Mouse (Mus musculus) embryonic facial prominence, embryonic 15.5 days (tissue): ENCODE results near the gene Zfp36l2. TPM values are rescaled to one million over a fixed set of nuclear protein-coding genes. Genes with fewer than 3 reads are reported as not detected.
"Not testable (repeated sequence)": the region's sequence is repeated elsewhere in the genome, so short reads cannot be mapped to it uniquely, and the experiment has no call there.

Experiments
- ATAC-seq: fragments of 200-750 bp; cut with Nextera tagmentation; 2 replicates; pipeline ENCODE4 v1.8.0; 2017; ENCODE audit warnings: low read depth, moderate TSS enrichment; ENCODE audit not compliant: insufficient number of reproducible peaks, low FRiP score, low TSS enrichment
- H3K27ac ChIP-seq: fragments of 300-500 bp; sonication (generic); replicated peaks from 2 replicates; pipeline ENCODE4 v1.5.1; 2015; ENCODE audit warnings: mild to moderate bottlenecking, inconsistent platforms
- H3K27me3 ChIP-seq: fragments of 300-500 bp; sonication (generic); 2 replicates; pipeline ENCODE4 v1.6.1; 2015; ENCODE audit warnings: inconsistent platforms
- H3K36me3 ChIP-seq: fragments of 300-500 bp; sonication (generic); 2 replicates; pipeline ENCODE4 v1.6.1; 2015; ENCODE audit warnings: mild to moderate bottlenecking, inconsistent platforms
- H3K4me1 ChIP-seq: fragments of 300-500 bp; sonication (generic); 2 replicates; pipeline ENCODE4 v1.6.1; 2015; ENCODE audit warnings: inconsistent platforms
- H3K4me2 ChIP-seq: fragments of 300-500 bp; sonication (generic); replicated peaks from 2 replicates; pipeline ENCODE4 v1.6.1; 2015; ENCODE audit warnings: mild to moderate bottlenecking, inconsistent platforms
- H3K4me3 ChIP-seq: fragments of 300-500 bp; sonication (generic); replicated peaks from 2 replicates; pipeline ENCODE4 v1.5.1; 2015; ENCODE audit warnings: mild to moderate bottlenecking, inconsistent platforms
- H3K9ac ChIP-seq: fragments of 300-500 bp; sonication (generic); 2 replicates; pipeline ENCODE4 v1.6.1; 2015; ENCODE audit warnings: inconsistent platforms
- H3K9me3 ChIP-seq: fragments of 300-500 bp; sonication (generic); replicated peaks from 2 replicates; pipeline ENCODE4 v1.6.1; 2016; ENCODE audit warnings: inconsistent platforms
- WGBS: fragments of 180-500 bp; shearing (Covaris S2); methylation state at CpG from one replicate; pipeline ENCODE4 v1.1.7; 2015; 5-methylcytosine and 5-hydroxymethylcytosine counted together
- polyA plus RNA-seq: library from polyadenylated mRNA; unstranded; fragments of >200 nt; fragmentation: Nextera tagmentation; extraction: Ambion mirVana; gene quantifications from 2 replicates; pipeline ENCODE4 v1.2.1, GENCODE M21; 2015

The Zfp36l2 gene
- polyA plus RNA-seq, result 22.8 and 23.1 TPM in 2 replicates

- Histone ChIP-seq H3K4me3 (peak within 1 kb of the TSS; percentile 78), H3K4me2 (peak within 1 kb of the TSS; percentile 89), H3K9ac (peak within 1 kb of the TSS; percentile 90), H3K36me3 (peaks cover 15% of the 10 kb centered on the region), H3K4me1 (peaks cover 38% of the 10 kb centered on the region), H3K27ac (peak within 1 kb of the TSS; percentile 98), H3K27me3 (no peaks in the 10 kb centered on the region), H3K9me3 (no peaks in the 10 kb centered on the region)
- peak; percentile 92 for ATAC-seq
- under 1% methylated on average over 68 of the region's 76 CpGs for WGBS
Observed at GRCm38 (mm10) chr17:84187727-84188373, at the start of gene Zfp36l2. Gene Zfp36l2 (minus strand): TSS chr17:84187947.

GRCm38 (mm10) chr17:84236781-84237557 lies 49.2 kb upstream of the Zfp36l2 start:
- Histone ChIP-seq H3K27me3 (no peaks in the 10 kb centered on the region), H3K9me3 (no peaks in the 10 kb centered on the region), H3K4me1 (no peaks in the 10 kb centered on the region), H3K36me3 (no peaks in the 10 kb centered on the region), H3K4me2 (no peak overlapping the region), H3K27ac (no peak overlapping the region), H3K4me3 (no peak overlapping the region), H3K9ac (no peak overlapping the region)
- 83% methylated on average over 7 of the region's 7 CpGs for WGBS
- ATAC-seq, result no peak

- no peaks in the 10 kb centered on the region for H3K4me1 ChIP-seq
- H3K27ac ChIP-seq, result no peak overlapping the region
- no peak for ATAC-seq
- no peaks in the 10 kb centered on the region for H3K9me3 ChIP-seq
- no peaks in the 10 kb centered on the region for H3K27me3 ChIP-seq
- H3K4me2 ChIP-seq, result no peak overlapping the region
- H3K36me3 ChIP-seq, result no peaks in the 10 kb centered on the region
- H3K9ac ChIP-seq, result no peak overlapping the region
- H3K4me3 ChIP-seq, result no peak overlapping the region
- WGBS, result 77% methylated on average over 4 of the region's 4 CpGs
Observed at GRCm38 (mm10) chr17:84235399-84235928, 47.7 kb upstream of the Zfp36l2 start.

GRCm38 (mm10) chr17:84234785-84235184 lies 47.0 kb upstream of the Zfp36l2 start:
- H3K4me2 ChIP-seq, H3K27ac ChIP-seq, H3K36me3 ChIP-seq, H3K9ac ChIP-seq, H3K9me3 ChIP-seq, H3K27me3 ChIP-seq, H3K4me3 ChIP-seq, H3K4me1 ChIP-seq, ATAC-seq: not testable (repeated sequence)
- WGBS, result no CpG with 5 or more reads among the region's 4 CpGs

- Histone ChIP-seq H3K27me3 (no peaks in the 10 kb centered on the region), H3K27ac (no peak overlapping the region), H3K9me3 (no peaks in the 10 kb centered on the region), H3K9ac (no peak overlapping the region), H3K4me3 (no peak overlapping the region), H3K36me3 (peaks cover 13% of the 10 kb centered on the region; the same call in 1 of the 2 replicates), H3K4me1 (no peaks in the 10 kb centered on the region), H3K4me2 (no peak overlapping the region)
- WGBS, result 93% methylated on average over 2 of the region's 2 CpGs
- ATAC-seq, result no peak
Observed at GRCm38 (mm10) chr17:84233758-84234157, 46.0 kb upstream of the Zfp36l2 start.

GRCm38 (mm10) chr17:84231361-84231760 lies 43.6 kb upstream of the Zfp36l2 start:
- no peak overlapping the region for H3K9ac ChIP-seq
- no peak overlapping the region for H3K4me2 ChIP-seq
- H3K27me3 ChIP-seq, result no peaks in the 10 kb centered on the region
- 83% methylated on average over 2 of the region's 2 CpGs for WGBS
- ATAC-seq, result no peak
- peaks cover 28% of the 10 kb centered on the region; the same call in 1 of the 2 replicates for H3K36me3 ChIP-seq
- no peaks in the 10 kb centered on the region for H3K9me3 ChIP-seq
- peaks cover 2% of the 10 kb centered on the region; the same call in 1 of the 2 replicates for H3K4me1 ChIP-seq
- no peak overlapping the region for H3K4me3 ChIP-seq
- no peak overlapping the region for H3K27ac ChIP-seq

GRCm38 (mm10) chr17:84228223-84228622 lies 40.5 kb upstream of the Zfp36l2 start:
- no peak for ATAC-seq
- Histone ChIP-seq H3K4me3 (no peak overlapping the region), H3K9ac (no peak overlapping the region), H3K27ac (no peak overlapping the region), H3K36me3 (peaks cover 52% of the 10 kb centered on the region), H3K27me3 (no peaks in the 10 kb centered on the region), H3K9me3 (no peaks in the 10 kb centered on the region), H3K4me1 (peaks cover 3% of the 10 kb centered on the region; the same call in 1 of the 2 replicates), H3K4me2 (no peak overlapping the region)
- 79% methylated on average over 2 of the region's 2 CpGs for WGBS

GRCm38 (mm10) chr17:84226681-84227080 lies 38.9 kb upstream of the Zfp36l2 start:
- Histone ChIP-seq H3K27me3 (no peaks in the 10 kb centered on the region), H3K4me1 (peaks cover 3% of the 10 kb centered on the region; the same call in 1 of the 2 replicates), H3K9me3 (no peaks in the 10 kb centered on the region), H3K4me2 (no peak overlapping the region), H3K9ac (no peak overlapping the region), H3K27ac (no peak overlapping the region), H3K4me3 (no peak overlapping the region), H3K36me3 (peaks cover 56% of the 10 kb centered on the region)
- 71% methylated on average over 6 of the region's 6 CpGs for WGBS
- ATAC-seq, result no peak

- ATAC-seq, result no peak
- no peak overlapping the region for H3K4me3 ChIP-seq
- H3K9ac ChIP-seq, result no peak overlapping the region
- no peak overlapping the region for H3K4me2 ChIP-seq
- no peaks in the 10 kb centered on the region for H3K27me3 ChIP-seq
- no peaks in the 10 kb centered on the region for H3K9me3 ChIP-seq
- 69% methylated on average over 5 of the region's 5 CpGs for WGBS
- peaks cover 61% of the 10 kb centered on the region for H3K36me3 ChIP-seq
- H3K27ac ChIP-seq, result no peak overlapping the region
- H3K4me1 ChIP-seq, result peaks cover 3% of the 10 kb centered on the region; the same call in 1 of the 2 replicates
Observed at GRCm38 (mm10) chr17:84226231-84226630, 38.5 kb upstream of the Zfp36l2 start.

- WGBS, result 77% methylated on average over 15 of the region's 15 CpGs
- no peak overlapping the region for H3K4me3 ChIP-seq
- no peak overlapping the region for H3K4me2 ChIP-seq
- no peak overlapping the region for H3K9ac ChIP-seq
- H3K27ac ChIP-seq, result no peak overlapping the region
- no peak for ATAC-seq
- no peaks in the 10 kb centered on the region for H3K9me3 ChIP-seq
- H3K27me3 ChIP-seq, result no peaks in the 10 kb centered on the region
- H3K4me1 ChIP-seq, result peaks cover 3% of the 10 kb centered on the region; the same call in 1 of the 2 replicates
- H3K36me3 ChIP-seq, result peaks cover 65% of the 10 kb centered on the region
Observed at GRCm38 (mm10) chr17:84224217-84224887, 36.6 kb upstream of the Zfp36l2 start.

- not testable (repeated sequence) for H3K27me3 ChIP-seq, H3K9me3 ChIP-seq, H3K4me1 ChIP-seq, ATAC-seq, H3K27ac ChIP-seq, H3K9ac ChIP-seq, H3K4me3 ChIP-seq, H3K4me2 ChIP-seq
- WGBS, result 89% methylated on average over 2 of the region's 2 CpGs
- H3K36me3 ChIP-seq, result peaks cover 37% of the 10 kb centered on the region
Observed at GRCm38 (mm10) chr17:84218841-84219240, 31.1 kb upstream of the Zfp36l2 start.
